Mouse (Mus musculus): ENCODE measurements at regions not wholly inside any gene's neighbourhood (a gene's known extent, or its start where the extent isn't known, plus 50 kb on each side); places are given as distances from the start of the nearest gene placed in this dataset.

GRCm38 (mm10) chr12:56402844-56403243 is 57.1 kb upstream of the Mbip start:
- DNase-seq: no peak

GRCm38 (mm10) chr12:56402137-56402536 is 56.4 kb upstream of the Mbip start:
- DNase-seq: no peak

All from heart, adult 18-20 months (tissue).